Mouse (Mus musculus) heart, embryonic 15.5 days (tissue): ENCODE measurements at regions not wholly inside any gene's neighbourhood (a gene's known extent, or its start where the extent isn't known, plus 50 kb on each side); places are given as distances from the start of the nearest gene placed in this dataset.
"Not testable (repeated sequence)": the region's sequence is repeated elsewhere in the genome, so short reads cannot be mapped to it uniquely, and the experiment has no call there.

ENCODE experiments used
- ATAC-seq: fragments of 200-750 bp; cut with Nextera tagmentation; replicated peaks from 2 replicates; pipeline ENCODE4 v1.8.0; 2017; ENCODE audit warnings: low read depth, moderate TSS enrichment; ENCODE audit not compliant: insufficient number of reproducible peaks, insufficient read depth, low FRiP score
- H3K27ac ChIP-seq: fragments of 300-500 bp; sonication (generic); 2 replicates; pipeline ENCODE4 v1.5.1; 2015; ENCODE audit warnings: mild to moderate bottlenecking, inconsistent platforms
- H3K27me3 ChIP-seq: fragments of 300-500 bp; sonication (generic); 2 replicates; pipeline ENCODE4 v1.6.1; 2015; ENCODE audit warnings: inconsistent platforms
- H3K36me3 ChIP-seq: fragments of 300-500 bp; sonication (generic); 2 replicates; pipeline ENCODE4 v1.6.1; 2015; ENCODE audit warnings: mild to moderate bottlenecking, inconsistent platforms
- H3K4me1 ChIP-seq: fragments of 300-500 bp; sonication (generic); replicated peaks from 2 replicates; pipeline ENCODE4 v1.6.1; 2015; ENCODE audit warnings: inconsistent platforms
- H3K4me2 ChIP-seq: fragments of 300-500 bp; sonication (generic); 2 replicates; pipeline ENCODE4 v1.6.1; 2015; ENCODE audit warnings: inconsistent platforms, mild to moderate bottlenecking, moderate library complexity
- H3K4me3 ChIP-seq: fragments of 300-500 bp; sonication (generic); 2 replicates; pipeline ENCODE4 v1.5.1; 2015; ENCODE audit warnings: mild to moderate bottlenecking, inconsistent platforms
- H3K9ac ChIP-seq: fragments of 300-500 bp; sonication (generic); 2 replicates; pipeline ENCODE4 v1.6.1; 2015; ENCODE audit warnings: mild to moderate bottlenecking, inconsistent platforms
- H3K9me3 ChIP-seq: fragments of 300-500 bp; sonication (generic); replicated peaks from 2 replicates; pipeline ENCODE4 v1.6.1; 2016; ENCODE audit warnings: inconsistent platforms
- WGBS: fragments of 180-500 bp; shearing (Covaris S2); methylation state at CpG from one replicate; pipeline ENCODE4 v1.1.7; 2015; ENCODE audit warnings: mixed read lengths; 5-methylcytosine and 5-hydroxymethylcytosine counted together

- no peaks in the 10 kb centered on the region for H3K4me1 ChIP-seq
- WGBS = 67% methylated on average over 3 of the region's 3 CpGs
- H3K27ac ChIP-seq = no peak overlapping the region
- no peaks in the 10 kb centered on the region for H3K9me3 ChIP-seq
- no peaks in the 10 kb centered on the region for H3K36me3 ChIP-seq
- no peak overlapping the region for H3K9ac ChIP-seq
- H3K4me2 ChIP-seq = no peak overlapping the region
- ATAC-seq = no peak
- H3K27me3 ChIP-seq = no peaks in the 10 kb centered on the region
- H3K4me3 ChIP-seq = no peak overlapping the region
These were observed 97.5 kb upstream of the Nrip1 start for GRCm38 (mm10) chr16:76471081-76471480.

- no peak for ATAC-seq
- Histone ChIP-seq H3K27ac (no peak overlapping the region), H3K4me3 (no peak overlapping the region), H3K4me1 (no peaks in the 10 kb centered on the region), H3K9ac (no peak overlapping the region), H3K36me3 (no peaks in the 10 kb centered on the region), H3K4me2 (no peak overlapping the region), H3K27me3 (no peaks in the 10 kb centered on the region), H3K9me3 (no peaks in the 10 kb centered on the region)
- WGBS = 78% methylated on average over 1 of the region's 1 CpGs
These were observed 85.9 kb upstream of the Nrip1 start for GRCm38 (mm10) chr16:76459521-76459920.

- H3K36me3 ChIP-seq, H3K27ac ChIP-seq, ATAC-seq, H3K4me3 ChIP-seq, H3K4me1 ChIP-seq, H3K4me2 ChIP-seq, H3K9ac ChIP-seq, H3K9me3 ChIP-seq, H3K27me3 ChIP-seq: not testable (repeated sequence)
- 73% methylated on average over 2 of the region's 2 CpGs for WGBS
These were observed 82.6 kb upstream of the Nrip1 start for GRCm38 (mm10) chr16:76456300-76456599.

DNA sequence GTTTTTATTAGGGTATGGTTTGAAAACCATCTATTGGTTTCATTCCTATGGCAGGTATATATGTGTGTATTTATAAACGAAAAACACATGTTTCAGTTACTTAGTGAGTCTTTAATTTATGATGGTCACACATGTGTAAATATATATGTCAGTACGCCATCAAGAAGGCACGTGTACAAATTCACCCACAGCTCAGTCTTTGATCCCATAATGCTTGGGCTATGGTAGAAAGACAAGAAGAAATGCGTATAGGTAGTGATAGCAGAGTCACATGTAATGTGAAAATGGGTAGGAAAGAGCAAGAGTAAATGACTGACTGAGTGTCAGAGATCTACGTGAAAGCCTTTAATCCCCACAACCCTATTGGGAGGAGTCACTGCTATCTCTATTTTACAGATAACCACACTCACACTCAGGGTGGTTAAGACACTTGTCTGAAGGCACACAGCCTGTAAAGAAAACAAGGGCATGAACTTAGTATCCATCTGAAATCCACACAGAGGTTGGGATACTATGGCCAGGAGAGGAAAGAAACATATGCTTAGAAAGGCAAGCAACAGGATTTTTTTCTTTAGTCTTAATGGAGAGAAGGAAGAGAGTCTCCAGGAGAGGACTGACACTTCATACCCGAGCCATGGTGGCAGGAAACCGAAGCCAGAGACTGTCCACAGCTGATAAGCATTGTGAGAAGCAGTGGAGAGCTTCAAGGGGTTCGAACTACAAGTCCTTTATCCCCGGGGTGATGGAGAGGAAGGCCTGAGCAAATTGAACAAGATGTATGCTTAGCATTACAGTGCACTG lies 82.1 kb upstream of the Nrip1 start:
- no peak overlapping the region for H3K4me3 ChIP-seq
- no peak overlapping the region for H3K27ac ChIP-seq
- H3K36me3 ChIP-seq = no peaks in the 10 kb centered on the region
- H3K9ac ChIP-seq = no peak overlapping the region
- no peaks in the 10 kb centered on the region for H3K27me3 ChIP-seq
- H3K9me3 ChIP-seq = no peaks in the 10 kb centered on the region
- 51% methylated on average over 9 of the region's 9 CpGs for WGBS
- no peak overlapping the region for H3K4me2 ChIP-seq
- no peaks in the 10 kb centered on the region for H3K4me1 ChIP-seq
- ATAC-seq = no peak

GRCm38 (mm10) chr16:76454741-76455465 lies 81.3 kb upstream of the Nrip1 start:
- no peak overlapping the region for H3K9ac ChIP-seq
- no peaks in the 10 kb centered on the region for H3K9me3 ChIP-seq
- H3K27ac ChIP-seq = no peak overlapping the region
- H3K27me3 ChIP-seq = no peaks in the 10 kb centered on the region
- H3K36me3 ChIP-seq = no peaks in the 10 kb centered on the region
- H3K4me1 ChIP-seq = no peaks in the 10 kb centered on the region
- WGBS = 75% methylated on average over 17 of the region's 17 CpGs
- H3K4me3 ChIP-seq = no peak overlapping the region
- ATAC-seq = no peak
- no peak overlapping the region for H3K4me2 ChIP-seq

- Histone ChIP-seq H3K9ac (no peak overlapping the region), H3K27ac (no peak overlapping the region), H3K4me3 (no peak overlapping the region), H3K4me1 (no peaks in the 10 kb centered on the region), H3K36me3 (no peaks in the 10 kb centered on the region), H3K9me3 (no peaks in the 10 kb centered on the region), H3K4me2 (no peak overlapping the region), H3K27me3 (no peaks in the 10 kb centered on the region)
- no peak for ATAC-seq
- WGBS = 57% methylated on average over 11 of the region's 11 CpGs
These were observed 80.0 kb upstream of the Nrip1 start for GRCm38 (mm10) chr16:76453457-76454200.

DNA sequence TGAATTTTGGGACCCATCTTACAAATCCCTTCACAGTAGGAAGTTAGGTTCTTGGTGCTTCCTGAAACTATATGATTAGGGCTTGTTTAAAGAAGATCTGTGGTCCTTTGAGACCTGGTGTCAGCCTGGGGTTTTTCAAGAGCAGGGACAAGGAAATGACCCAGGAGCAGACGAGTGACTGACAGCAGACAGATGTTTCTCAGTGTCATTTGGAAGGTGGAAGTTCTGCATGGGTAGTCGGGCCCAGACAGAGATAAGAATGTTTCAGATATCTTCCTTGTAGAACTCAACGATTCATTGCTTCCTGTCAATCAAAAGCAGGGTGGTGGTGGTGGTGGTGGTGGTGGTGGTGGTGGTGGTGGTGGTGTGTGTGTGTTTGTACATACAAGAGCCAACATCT lies 75.1 kb upstream of the Nrip1 start:
- Histone ChIP-seq H3K4me1 (no peaks in the 10 kb centered on the region), H3K9me3 (no peaks in the 10 kb centered on the region), H3K27me3 (no peaks in the 10 kb centered on the region), H3K27ac (no peak overlapping the region), H3K4me3 (no peak overlapping the region), H3K9ac (no peak overlapping the region), H3K4me2 (no peak overlapping the region), H3K36me3 (no peaks in the 10 kb centered on the region)
- WGBS = 30% methylated on average over 3 of the region's 3 CpGs
- no peak for ATAC-seq

DNA sequence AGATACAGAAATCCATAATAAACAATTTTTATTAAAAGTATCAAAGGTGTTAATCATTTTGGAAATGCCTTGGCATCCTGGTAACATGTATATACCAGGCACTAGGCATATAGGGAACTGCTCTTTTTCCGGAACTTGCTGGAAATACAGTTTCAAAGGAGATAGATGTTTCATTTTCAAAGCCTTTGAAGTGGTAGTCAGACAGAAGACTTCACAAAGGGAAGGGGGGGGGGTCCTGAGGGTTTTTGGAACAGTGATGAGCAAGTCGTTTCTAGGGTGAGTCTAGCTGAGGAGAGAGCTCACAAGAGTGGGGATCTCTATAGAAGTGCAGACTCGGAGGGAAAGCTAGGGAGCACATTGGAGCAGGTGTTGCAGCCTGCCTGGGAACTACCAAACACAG lies 73.4 kb upstream of the Nrip1 start:
- no peak overlapping the region for H3K4me2 ChIP-seq
- ATAC-seq = no peak
- H3K9ac ChIP-seq = no peak overlapping the region
- H3K9me3 ChIP-seq = no peaks in the 10 kb centered on the region
- no peak overlapping the region for H3K4me3 ChIP-seq
- 66% methylated on average over 3 of the region's 3 CpGs for WGBS
- H3K27me3 ChIP-seq = no peaks in the 10 kb centered on the region
- H3K36me3 ChIP-seq = no peaks in the 10 kb centered on the region
- no peak overlapping the region for H3K27ac ChIP-seq
- H3K4me1 ChIP-seq = no peaks in the 10 kb centered on the region

DNA sequence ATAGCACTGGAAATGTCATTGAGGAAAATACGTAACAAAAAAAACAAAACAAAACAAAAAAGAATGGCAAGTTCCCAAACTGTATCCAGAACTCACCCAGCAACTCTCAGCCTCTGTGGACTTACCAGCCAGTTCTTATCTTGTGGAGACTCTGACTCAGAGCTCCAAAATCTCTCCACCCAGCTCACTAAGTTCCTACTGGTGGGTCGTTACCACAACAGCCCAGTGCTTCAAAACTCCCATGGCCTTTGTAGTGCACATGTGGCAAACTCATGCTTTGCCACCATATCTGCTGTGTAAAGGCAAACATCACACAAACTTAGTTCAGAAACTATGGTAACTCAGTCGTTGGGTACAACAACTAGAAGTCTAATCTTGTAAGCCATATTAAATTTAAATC lies 71.0 kb upstream of the Nrip1 start:
- ATAC-seq = no peak
- 51% methylated on average over 3 of the region's 3 CpGs for WGBS

GRCm38 (mm10) chr16:76442635-76443034 lies 69.0 kb upstream of the Nrip1 start:
- Histone ChIP-seq H3K27ac (no peak overlapping the region), H3K4me1 (peaks cover 4% of the 10 kb centered on the region; the same call in 1 of the 2 replicates), H3K27me3 (no peaks in the 10 kb centered on the region), H3K36me3 (no peaks in the 10 kb centered on the region), H3K4me3 (no peak overlapping the region), H3K4me2 (no peak overlapping the region), H3K9me3 (no peaks in the 10 kb centered on the region), H3K9ac (no peak overlapping the region)
- WGBS = 94% methylated on average over 2 of the region's 2 CpGs
- no peak for ATAC-seq

More for the DNA sequence above, 71.0 kb upstream of the Nrip1 start:
- Histone ChIP-seq H3K9me3 (no peaks in the 10 kb centered on the region), H3K27ac (no peak overlapping the region), H3K9ac (no peak overlapping the region), H3K4me3 (no peak overlapping the region), H3K27me3 (no peaks in the 10 kb centered on the region), H3K36me3 (no peaks in the 10 kb centered on the region), H3K4me2 (no peak overlapping the region), H3K4me1 (peaks cover 2% of the 10 kb centered on the region; the same call in 1 of the 2 replicates)

DNA sequence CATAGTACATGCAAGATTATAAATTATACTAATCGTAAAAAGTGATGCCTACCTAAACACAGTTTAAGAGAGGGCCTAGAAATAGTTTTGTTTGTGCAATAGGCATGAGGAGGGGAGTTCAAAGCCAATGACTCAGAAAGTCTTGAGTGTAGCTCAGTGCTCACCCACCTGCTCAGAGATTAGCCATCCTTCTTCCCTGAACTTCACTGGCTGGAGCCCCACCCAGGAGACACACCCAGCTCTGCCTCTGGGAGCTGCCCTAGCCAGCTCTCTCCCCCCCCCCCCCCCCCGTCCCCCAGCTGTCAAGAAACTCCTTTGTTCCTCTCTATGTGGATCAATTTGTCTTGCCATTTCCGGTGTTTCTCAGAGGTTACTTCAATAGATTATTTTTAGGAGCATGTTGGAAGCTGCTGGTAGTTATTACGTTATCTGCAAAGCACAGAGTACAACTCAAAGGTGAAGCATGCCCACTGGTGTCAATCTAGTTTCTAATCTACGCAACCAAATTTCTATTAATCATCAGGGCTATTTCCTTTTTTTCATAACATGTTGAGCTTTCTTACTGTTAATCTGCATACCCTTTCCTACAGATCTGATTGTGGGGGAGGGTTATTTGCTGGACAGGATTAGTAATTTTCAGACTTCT lies 68.3 kb upstream of the Nrip1 start:
- 45% methylated on average over 5 of the region's 5 CpGs for WGBS
- Histone ChIP-seq H3K9ac (no peak overlapping the region), H3K4me1 (peaks cover 4% of the 10 kb centered on the region; the same call in 1 of the 2 replicates), H3K36me3 (no peaks in the 10 kb centered on the region), H3K27me3 (no peaks in the 10 kb centered on the region), H3K4me3 (no peak overlapping the region), H3K4me2 (no peak overlapping the region), H3K9me3 (no peaks in the 10 kb centered on the region), H3K27ac (no peak overlapping the region)
- no peak for ATAC-seq
